Mouse (Mus musculus): ENCODE measurements around the gene Mex3a. TPM values are rescaled to one million over a fixed set of nuclear protein-coding genes. Genes with fewer than 3 reads are reported as not detected.
"Not testable (repeated sequence)": the region's sequence is repeated elsewhere in the genome, so short reads cannot be mapped to it uniquely, and the experiment has no call there.

Mex3a gene
- polyA plus RNA-seq, 1 experiment from 2014 or later: 11.2 TPM

GRCm38 (mm10) chr3:88567892-88568291 lies 35.7 kb downstream of the Mex3a start:
- 91% methylated on average over 6 of the region's 6 CpGs for WGBS

GRCm38 (mm10) chr3:88568615-88569014 lies 36.4 kb downstream of the Mex3a start:
- 0 out of 2 replicates have a peak overlapping the region, but pooled peaks have one; percentile 4 for H3K27ac ChIP-seq
- no peak overlapping the region for H3K9ac ChIP-seq
- H3K9me3 ChIP-seq: no peaks in the 10 kb centered on the region
- ATAC-seq: peak; percentile 16; the same call in 1 of the 2 replicates
- no peak overlapping the region for H3K4me2 ChIP-seq (replicated peaks)
- H3K4me1 ChIP-seq (replicated peaks): no peaks in the 10 kb centered on the region
- H3K4me3 ChIP-seq (replicated peaks): no peak overlapping the region
- WGBS: 93% methylated on average over 2 of the region's 2 CpGs
- no peaks in the 10 kb centered on the region for H3K27me3 ChIP-seq (replicated peaks)
- H3K36me3 ChIP-seq: peaks cover 46% of the 10 kb centered on the region

More at GRCm38 (mm10) chr3:88567892-88568291, 35.7 kb downstream of the Mex3a start:
- no peak overlapping the region for H3K9ac ChIP-seq
- no peaks in the 10 kb centered on the region for H3K4me1 ChIP-seq (replicated peaks)
- H3K4me3 ChIP-seq (replicated peaks): no peak overlapping the region
- 0 out of 2 replicates have a peak overlapping the region, but pooled peaks have one; percentile 4 for H3K27ac ChIP-seq
- no peak overlapping the region for H3K4me2 ChIP-seq (replicated peaks)
- H3K27me3 ChIP-seq (replicated peaks): no peaks in the 10 kb centered on the region
- ATAC-seq: no peak
- peaks cover 51% of the 10 kb centered on the region for H3K36me3 ChIP-seq
- H3K9me3 ChIP-seq: no peaks in the 10 kb centered on the region

- Histone ChIP-seq H3K9ac (no peak overlapping the region), H3K4me2 (replicated peaks) (no peak overlapping the region), H3K4me3 (replicated peaks) (no peak overlapping the region), H3K27ac (no peak overlapping the region), H3K9me3 (no peaks in the 10 kb centered on the region), H3K36me3 (peaks cover 41% of the 10 kb centered on the region), H3K4me1 (replicated peaks) (no peaks in the 10 kb centered on the region), H3K27me3 (replicated peaks) (no peaks in the 10 kb centered on the region)
- 70% methylated on average over 2 of the region's 2 CpGs for WGBS
- peak; percentile 72 for ATAC-seq
Observed at GRCm38 (mm10) chr3:88569093-88569492, 36.9 kb downstream of the Mex3a start.

GRCm38 (mm10) chr3:88569694-88570093 lies 37.5 kb downstream of the Mex3a start:
- H3K4me2 ChIP-seq (replicated peaks): no peak overlapping the region
- 90% methylated on average over 5 of the region's 5 CpGs for WGBS
- no peaks in the 10 kb centered on the region for H3K27me3 ChIP-seq (replicated peaks)
- no peaks in the 10 kb centered on the region for H3K4me1 ChIP-seq (replicated peaks)
- no peaks in the 10 kb centered on the region for H3K9me3 ChIP-seq
- H3K9ac ChIP-seq: no peak overlapping the region
- peaks cover 35% of the 10 kb centered on the region for H3K36me3 ChIP-seq
- H3K27ac ChIP-seq: no peak overlapping the region
- ATAC-seq: no peak
- H3K4me3 ChIP-seq (replicated peaks): no peak overlapping the region

- Histone ChIP-seq H3K27me3 (replicated peaks) (no peaks in the 10 kb centered on the region), H3K36me3 (peaks cover 30% of the 10 kb centered on the region), H3K4me1 (replicated peaks) (no peaks in the 10 kb centered on the region), H3K27ac (no peak overlapping the region), H3K4me3 (replicated peaks) (no peak overlapping the region), H3K4me2 (replicated peaks) (no peak overlapping the region), H3K9me3 (no peaks in the 10 kb centered on the region), H3K9ac (no peak overlapping the region)
- no peak for ATAC-seq
- 91% methylated on average over 10 of the region's 10 CpGs for WGBS
Observed at GRCm38 (mm10) chr3:88570341-88570740, 38.1 kb downstream of the Mex3a start.

- ATAC-seq: no peak
- Histone ChIP-seq H3K27me3 (replicated peaks) (no peaks in the 10 kb centered on the region), H3K4me3 (replicated peaks) (no peak overlapping the region), H3K4me1 (replicated peaks) (no peaks in the 10 kb centered on the region), H3K9me3 (no peaks in the 10 kb centered on the region), H3K36me3 (peaks cover 18% of the 10 kb centered on the region), H3K4me2 (replicated peaks) (no peak overlapping the region), H3K27ac (no peak overlapping the region), H3K9ac (no peak overlapping the region)
- WGBS: 71% methylated on average over 1 of the region's 1 CpGs
Observed at GRCm38 (mm10) chr3:88571856-88572255, 39.7 kb downstream of the Mex3a start.

- WGBS: 69% methylated on average over 2 of the region's 2 CpGs
- Histone ChIP-seq H3K4me1 (replicated peaks) (no peaks in the 10 kb centered on the region), H3K27me3 (replicated peaks) (no peaks in the 10 kb centered on the region), H3K36me3 (peaks cover 13% of the 10 kb centered on the region), H3K4me3 (replicated peaks) (no peak overlapping the region), H3K9ac (no peak overlapping the region), H3K4me2 (replicated peaks) (no peak overlapping the region), H3K27ac (no peak overlapping the region), H3K9me3 (no peaks in the 10 kb centered on the region)
- no peak for ATAC-seq
Observed at GRCm38 (mm10) chr3:88572835-88573234, 40.6 kb downstream of the Mex3a start.

GRCm38 (mm10) chr3:88573810-88574209 lies 41.6 kb downstream of the Mex3a start:
- Histone ChIP-seq H3K36me3 (peaks cover 3% of the 10 kb centered on the region; the same call in 1 of the 2 replicates), H3K9me3 (no peaks in the 10 kb centered on the region), H3K4me2 (replicated peaks) (no peak overlapping the region), H3K4me3 (replicated peaks) (no peak overlapping the region), H3K9ac (no peak overlapping the region), H3K4me1 (replicated peaks) (no peaks in the 10 kb centered on the region), H3K27me3 (replicated peaks) (no peaks in the 10 kb centered on the region), H3K27ac (no peak overlapping the region)
- ATAC-seq: no peak
- 85% methylated on average over 2 of the region's 2 CpGs for WGBS

GRCm38 (mm10) chr3:88575540-88575939 lies 43.3 kb downstream of the Mex3a start, which contains the start of gene Ssr2:
Gene Ssr2, plus strand, starts transcription at chr3:88575876.
- Histone ChIP-seq H3K9me3 (no peaks in the 10 kb centered on the region), H3K4me2 (replicated peaks) (no peak within 1 kb of the TSS), H3K27me3 (replicated peaks) (no peaks in the 10 kb centered on the region), H3K4me1 (replicated peaks) (peaks cover 3% of the 10 kb centered on the region; the same call in 1 of the 2 replicates), H3K4me3 (replicated peaks) (no peak within 1 kb of the TSS), H3K27ac (no peak within 1 kb of the TSS), H3K9ac (no peak within 1 kb of the TSS), H3K36me3 (no peaks in the 10 kb centered on the region)
- 88% methylated on average over 3 of the region's 3 CpGs for WGBS
- no peak for ATAC-seq

- WGBS: 78% methylated on average over 5 of the region's 5 CpGs
- H3K4me3 ChIP-seq (replicated peaks); H3K27me3 ChIP-seq (replicated peaks); H3K9ac ChIP-seq; H3K9me3 ChIP-seq; H3K27ac ChIP-seq; H3K4me1 ChIP-seq (replicated peaks); H3K36me3 ChIP-seq; ATAC-seq; H3K4me2 ChIP-seq (replicated peaks): not testable (repeated sequence)
Observed at GRCm38 (mm10) chr3:88577846-88578245, 45.7 kb downstream of the Mex3a start.

GRCm38 (mm10) chr3:88578498-88579424 lies 46.6 kb downstream of the Mex3a start:
- peak; percentile 21 for ATAC-seq
- H3K36me3 ChIP-seq: no peaks in the 10 kb centered on the region; the same call in none of the 2 replicates
- H3K9me3 ChIP-seq: no peaks in the 10 kb centered on the region
- WGBS: 51% methylated on average over 8 of the region's 8 CpGs
- H3K4me2 ChIP-seq (replicated peaks): peak overlapping the region; percentile 67
- H3K27ac ChIP-seq: no peak overlapping the region
- no peaks in the 10 kb centered on the region for H3K27me3 ChIP-seq (replicated peaks)
- H3K9ac ChIP-seq: no peak overlapping the region
- peaks cover 8% of the 10 kb centered on the region; the same call in 1 of the 2 replicates for H3K4me1 ChIP-seq (replicated peaks)
- H3K4me3 ChIP-seq (replicated peaks): peak overlapping the region; percentile 100

GRCm38 (mm10) chr3:88579454-88580117 lies 47.4 kb downstream of the Mex3a start:
- Histone ChIP-seq H3K27me3 (replicated peaks) (no peaks in the 10 kb centered on the region), H3K4me1 (replicated peaks) (peaks cover 8% of the 10 kb centered on the region; the same call in 1 of the 2 replicates), H3K27ac (peak overlapping the region; percentile 77), H3K4me2 (replicated peaks) (peak overlapping the region; percentile 67), H3K9ac (peak overlapping the region; percentile 98), H3K36me3 (peaks cover 3% of the 10 kb centered on the region), H3K9me3 (no peaks in the 10 kb centered on the region), H3K4me3 (replicated peaks) (peak overlapping the region; percentile 100)
- 0% methylated on average over 34 of the region's 34 CpGs for WGBS
- peak; percentile 92 for ATAC-seq
